Mouse (Mus musculus) heart, adult 2 months (tissue): ENCODE results near the gene C530008M17Rik. TPM values are rescaled to one million over a fixed set of nuclear protein-coding genes. Genes with fewer than 3 reads are reported as not detected.

Experiments
- DNase-seq, 2 experiments: peaks; one replicate each; pipeline ENCODE4 v3.0.0; 2021
- H3K27ac ChIP-seq: fragments of 200-600 bp; 2 replicates; pipeline ENCODE4 v1.8.1; 2022
- H3K27me3 ChIP-seq: fragments of 200-500 bp; 2 replicates; pipeline ENCODE4 v1.6.1; 2012; ENCODE audit warnings: mild to moderate bottlenecking, low read length, inconsistent platforms, mixed read lengths; ENCODE audit not compliant: control insufficient read depth, insufficient read depth
- H3K36me3 ChIP-seq: fragments of 200-500 bp; 2 replicates; pipeline ENCODE4 v1.6.1; 2012; ENCODE audit warnings: low read length, inconsistent platforms; ENCODE audit not compliant: control insufficient read depth, insufficient read depth
- H3K4me1 ChIP-seq: fragments of 200-500 bp; 2 replicates; pipeline ENCODE4 v1.6.1; 2011; ENCODE audit warnings: low read length; ENCODE audit not compliant: control insufficient read depth, insufficient read depth
- H3K4me3 ChIP-seq: fragments of 200-600 bp; 2 replicates; pipeline ENCODE4 v1.8.1; 2022
- H3K79me2 ChIP-seq: fragments of 200-500 bp; replicated peaks from 2 replicates; pipeline ENCODE4 v1.6.1; 2012; ENCODE audit warnings: mild to moderate bottlenecking, inconsistent platforms, low read length, moderate library complexity, mixed read lengths; ENCODE audit not compliant: control insufficient read depth, insufficient read depth
- H3K9ac ChIP-seq: fragments of 200-500 bp; 2 replicates; pipeline ENCODE4 v1.6.1; 2012; ENCODE audit warnings: low read depth, mild to moderate bottlenecking, control low read depth, inconsistent platforms, low read length, mixed read lengths
- CTCF ChIP-seq: fragments of 200-600 bp; IDR thresholded peaks from 2 replicates; pipeline ENCODE4 v1.8.1; 2022; ENCODE audit warnings: antibody characterized with exemption, mild to moderate bottlenecking, moderate library complexity
- EP300 ChIP-seq: fragments of 200-500 bp; IDR thresholded peaks from 2 replicates; pipeline ENCODE4 v1.6.1; 2011; ENCODE audit warnings: low read depth, low read length, control low read depth; ENCODE audit not compliant: insufficient read depth
- POLR2A ChIP-seq: fragments of 200-500 bp; IDR thresholded peaks from 2 replicates; pipeline ENCODE4 v1.6.1; 2011; ENCODE audit warnings: mild to moderate bottlenecking, low read depth, low read length, control low read depth; ENCODE audit not compliant: insufficient read depth
- WGBS: fragments of 180-500 bp; shearing (Covaris S2); methylation state at CpG from one replicate; pipeline ENCODE4 v1.1.7; 2018; 5-methylcytosine and 5-hydroxymethylcytosine counted together
- intact Hi-C: fragments of 180-260 bp; cut with DNase I; formaldehyde crosslinking; loops from one replicate; pipeline ENCODE4 v1.15.1; 2025
- polyA plus RNA-seq: library from polyadenylated mRNA; depleted of rRNA; stranded (reverse); fragments of >200 nt; gene quantifications from 2 replicates; pipeline ENCODE4 v1.2.3, GENCODE M21; 2012
- total RNA-seq, 2 experiments: library from RNA; stranded (reverse); gene quantifications; 2 replicates each; pipeline ENCODE4 v1.2.3; 2021

Gene C530008M17Rik
- total and polyA plus RNA-seq, 3 experiments = 1.5 to 5.4 (median 2.4) TPM

GRCm38 (mm10) chr5:76691706-76692424 lies 35.6 kb downstream of the C530008M17Rik start:
- intact Hi-C loops = no loop called here
- DNase-seq = no peak
- TF ChIP-seq EP300 = no peak
- TF ChIP-seq CTCF = no peak
- no peak for TF ChIP-seq POLR2A
- no peaks in the 10 kb centered on the region for H3K27me3 ChIP-seq
- no peaks in the 10 kb centered on the region for H3K4me1 ChIP-seq
- H3K79me2 ChIP-seq = no peaks in the 10 kb centered on the region
- H3K36me3 ChIP-seq = no peaks in the 10 kb centered on the region
- no peak overlapping the region for H3K27ac ChIP-seq
- no peak overlapping the region for H3K4me3 ChIP-seq
- H3K9ac ChIP-seq = no peak overlapping the region
- WGBS = 83% methylated on average over 12 of the region's 12 CpGs

- Histone ChIP-seq H3K27me3 (no peaks in the 10 kb centered on the region), H3K4me3 (no peak overlapping the region), H3K27ac (no peak overlapping the region), H3K36me3 (no peaks in the 10 kb centered on the region), H3K79me2 (no peaks in the 10 kb centered on the region), H3K9ac (no peak overlapping the region), H3K4me1 (peaks cover 1% of the 10 kb centered on the region; the same call in 1 of the 2 replicates)
- DNase-seq = no peak
- WGBS = 81% methylated on average over 7 of the region's 7 CpGs
- TF ChIP-seq EP300 = no peak
- no peak for TF ChIP-seq CTCF
- TF ChIP-seq POLR2A = no peak
- intact Hi-C loops = no loop called here
Observed at GRCm38 (mm10) chr5:76697536-76697935, 41.2 kb downstream of the C530008M17Rik start.

- Histone ChIP-seq H3K9ac (no peak overlapping the region), H3K27me3 (no peaks in the 10 kb centered on the region), H3K4me1 (peaks cover 1% of the 10 kb centered on the region; the same call in 1 of the 2 replicates), H3K27ac (no peak overlapping the region), H3K36me3 (no peaks in the 10 kb centered on the region), H3K4me3 (no peak overlapping the region), H3K79me2 (no peaks in the 10 kb centered on the region)
- TF ChIP-seq CTCF = no peak
- no peak for TF ChIP-seq EP300
- no peak for TF ChIP-seq POLR2A
- no peak for DNase-seq
- intact Hi-C loops = no loop called here
- 41% methylated on average over 2 of the region's 2 CpGs for WGBS
Observed at GRCm38 (mm10) chr5:76698187-76698586, 41.9 kb downstream of the C530008M17Rik start.

- intact Hi-C loops = no loop called here
- TF ChIP-seq CTCF (no peak), POLR2A (no peak), EP300 (no peak)
- Histone ChIP-seq H3K4me3 (no peak overlapping the region), H3K4me1 (peaks cover 2% of the 10 kb centered on the region; the same call in 1 of the 2 replicates), H3K27me3 (no peaks in the 10 kb centered on the region), H3K9ac (no peak overlapping the region), H3K27ac (no peak overlapping the region), H3K36me3 (no peaks in the 10 kb centered on the region), H3K79me2 (no peaks in the 10 kb centered on the region)
- DNase-seq = no peak
- 72% methylated on average over 13 of the region's 13 CpGs for WGBS
Observed at GRCm38 (mm10) chr5:76701127-76701853, 45.0 kb downstream of the C530008M17Rik start.

- intact Hi-C loops = no loop called here
- no peak for DNase-seq
- H3K27ac ChIP-seq = no peak overlapping the region
- H3K36me3 ChIP-seq = no peaks in the 10 kb centered on the region
- peaks cover 2% of the 10 kb centered on the region; the same call in 1 of the 2 replicates for H3K4me1 ChIP-seq
- H3K27me3 ChIP-seq = no peaks in the 10 kb centered on the region
- 59% methylated on average over 9 of the region's 9 CpGs for WGBS
- H3K79me2 ChIP-seq = no peaks in the 10 kb centered on the region
- no peak overlapping the region for H3K9ac ChIP-seq
- no peak for TF ChIP-seq POLR2A
- TF ChIP-seq CTCF = no peak
- no peak for TF ChIP-seq EP300
- no peak overlapping the region for H3K4me3 ChIP-seq
Observed at GRCm38 (mm10) chr5:76702104-76702503, 45.8 kb downstream of the C530008M17Rik start.

- H3K36me3 ChIP-seq = no peaks in the 10 kb centered on the region
- no peak overlapping the region for H3K9ac ChIP-seq
- intact Hi-C loops = no loop called here
- TF ChIP-seq POLR2A = no peak
- TF ChIP-seq EP300 = no peak
- H3K4me1 ChIP-seq = peaks cover 2% of the 10 kb centered on the region; the same call in 1 of the 2 replicates
- no peak for DNase-seq
- H3K27ac ChIP-seq = no peak overlapping the region
- 38% methylated on average over 12 of the region's 12 CpGs for WGBS
- no peaks in the 10 kb centered on the region for H3K27me3 ChIP-seq
- H3K79me2 ChIP-seq = no peaks in the 10 kb centered on the region
- no peak overlapping the region for H3K4me3 ChIP-seq
Observed at GRCm38 (mm10) chr5:76702646-76703045, 46.3 kb downstream of the C530008M17Rik start.
